Mouse (Mus musculus): ENCODE results near the gene Cyfip1.

Cyfip1 gene

GRCm38 (mm10) chr7:55956054-55956453 lies 114.5 kb downstream of the Cyfip1 start:
- DNase-seq (ENCODE audit: low spot score): no peak

GRCm38 (mm10) chr7:55957178-55957577 lies 115.6 kb downstream of the Cyfip1 start:
- DNase-seq (ENCODE audit: low spot score): no peak

GRCm38 (mm10) chr7:55957916-55958315 lies 116.4 kb downstream of the Cyfip1 start:
- DNase-seq (ENCODE audit: low spot score): no peak

- DNase-seq (ENCODE audit: low spot score): no peak
Measured at GRCm38 (mm10) chr7:55959801-55960200, 118.3 kb downstream of the Cyfip1 start.

GRCm38 (mm10) chr7:55960506-55960905 lies 119.0 kb downstream of the Cyfip1 start:
- no peak for DNase-seq (ENCODE audit: low spot score)

GRCm38 (mm10) chr7:55962004-55962908 lies 120.7 kb downstream of the Cyfip1 start, which contains the start of gene Nipa2:
Gene Nipa2 (minus strand): TSS chr7:55962476.
- DNase-seq (ENCODE audit: low spot score): peak; percentile 86

GRCm38 (mm10) chr7:55966866-55967460 lies 125.4 kb downstream of the Cyfip1 start:
- DNase-seq (ENCODE audit: low spot score): no peak

GRCm38 (mm10) chr7:55968258-55968901 lies 126.8 kb downstream of the Cyfip1 start:
- no peak for DNase-seq (ENCODE audit: low spot score)

GRCm38 (mm10) chr7:55969415-55969814 lies 127.9 kb downstream of the Cyfip1 start:
- no peak for DNase-seq (ENCODE audit: low spot score)

- DNase-seq (ENCODE audit: low spot score): no peak
Measured at GRCm38 (mm10) chr7:55974429-55974828, 132.9 kb downstream of the Cyfip1 start.

GRCm38 (mm10) chr7:55981511-55981910 lies 140.0 kb downstream of the Cyfip1 start:
- no peak for DNase-seq (ENCODE audit: low spot score)
